Mouse (Mus musculus) embryonic stem cell, embryonic (primary cell): Measurements from ENCODE around the gene Col11a2.

ENCODE experiments used
- CTCF ChIA-PET, 4 experiments: fragments of 300-600 bp in 2 of 4; fragments of 350-600 bp in 2 of 4; sonication (Branson Sonifier 250); formaldehyde crosslinking; loops; one replicate each; lab custom pipeline; 2022; ENCODE audit warnings: inconsistent platforms in 2 of 4; lab: Charles Lee
- POLR2A ChIA-PET, 4 experiments: fragments of 300-600 bp in 2 of 4; fragments of 350-600 bp in 2 of 4; sonication (Branson Sonifier 250); formaldehyde crosslinking; loops; one replicate each; lab custom pipeline; 2022; ENCODE audit warnings: antibody characterized with exemption in 4 of 4, inconsistent platforms in 1 of 4; lab: Charles Lee

The Col11a2 gene

DNA sequence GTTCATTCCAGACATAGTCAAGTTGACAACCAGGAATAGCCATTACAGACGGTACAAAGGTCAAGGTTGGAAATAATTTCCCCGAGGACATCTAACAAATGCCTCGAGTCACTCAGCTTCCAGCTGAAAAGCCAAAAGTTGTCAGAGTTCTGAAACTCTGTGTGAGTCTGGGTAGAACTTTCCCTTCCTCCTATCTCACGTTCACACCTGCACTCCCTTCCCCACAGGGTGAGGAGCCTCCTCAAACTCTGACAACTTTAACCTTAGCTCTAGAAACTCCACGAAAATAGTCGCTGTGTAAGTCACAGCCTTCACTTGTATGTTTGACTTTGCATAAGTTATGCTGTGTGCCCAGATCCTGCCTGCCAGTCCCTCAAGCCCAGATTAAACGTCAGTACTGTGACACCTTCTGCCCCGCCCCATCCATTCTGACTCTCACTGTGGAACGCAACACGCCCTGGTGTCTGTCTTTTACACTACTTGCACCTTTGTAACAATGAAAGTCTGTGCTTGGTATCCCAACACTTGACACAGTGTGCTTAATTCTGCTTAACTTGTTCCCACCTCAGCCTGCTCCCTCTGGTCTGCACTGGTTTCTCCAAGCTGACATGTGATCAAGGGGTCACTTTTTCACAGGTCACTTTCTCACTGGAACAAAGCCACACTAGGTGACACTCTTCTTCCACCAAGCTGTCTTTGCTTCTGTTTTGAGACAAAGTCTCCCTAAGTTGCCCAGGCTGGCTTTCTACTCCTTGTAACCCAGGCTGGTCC lies 59.7 kb downstream of the Col11a2 start:
- ChIA-PET CTCF (interaction anchor here in 2 of 4 experiments (0.6 to 1.5 kb wide), 5 partner anchors 10 to 147 kb away, joined by 3 to 5 read pairs (median 3); no protein-coding TSS in a partner anchor), POLR2A (interaction anchor here in 3 of 4 experiments (0.6 to 15.6 kb wide), 9 partner anchors 10 to 36 kb away, joined by 3 to 503 read pairs (median 5); partner anchors contain the start of gene H2-DMa (in 2 of the 3))

DNA sequence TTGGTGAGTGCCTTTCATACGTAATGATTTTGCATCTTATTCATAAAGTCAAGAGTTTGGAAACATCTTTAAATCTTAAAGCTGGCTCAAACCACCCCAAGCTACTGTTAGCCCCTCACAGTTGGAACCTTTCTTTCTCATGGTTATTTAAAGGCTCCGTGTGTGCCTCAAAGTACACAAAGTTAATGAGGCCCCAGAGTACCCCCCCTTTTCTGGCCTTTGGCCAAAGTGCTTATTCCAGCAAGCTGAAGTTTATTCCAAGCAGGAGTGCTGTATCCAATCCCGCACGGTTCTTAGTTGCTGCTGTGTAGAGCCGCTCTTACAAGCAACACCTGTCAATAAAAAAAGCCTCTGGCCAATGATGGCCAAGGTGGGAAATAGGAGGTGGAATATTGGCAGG lies 60.3 kb downstream of the Col11a2 start:
- POLR2A ChIA-PET: interaction anchor here in 3 of 4 experiments (0.6 to 15.6 kb wide), 9 partner anchors 9 to 36 kb away, joined by 3 to 503 read pairs (median 5); partner anchors contain the start of gene H2-DMa (in 2 of the 3)
- CTCF ChIA-PET: interaction anchor here in 2 of 4 experiments (0.6 to 1.5 kb wide), 3 partner anchors 9 to 36 kb away, joined by 3 to 5 read pairs (median 4); no protein-coding TSS in a partner anchor

DNA sequence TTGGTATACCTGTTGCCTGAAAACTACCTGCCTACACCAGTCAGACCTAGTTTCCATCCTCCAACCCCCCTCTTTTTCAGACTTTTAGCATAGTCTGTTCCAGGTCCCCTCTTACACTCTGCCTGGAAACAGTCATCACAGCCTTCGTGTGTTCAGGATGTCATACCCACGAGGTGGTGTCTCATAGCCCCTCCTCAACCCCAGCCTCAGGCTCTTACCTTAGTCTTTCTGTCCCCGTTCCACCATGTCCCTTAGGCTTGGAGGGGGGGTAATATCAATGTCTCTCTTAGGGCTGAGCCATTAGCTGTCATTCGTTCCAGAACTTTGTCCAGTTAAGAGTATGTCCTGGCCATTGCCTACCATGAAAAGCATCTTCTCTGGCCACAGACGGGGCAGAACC lies 61.9 kb downstream of the Col11a2 start:
- CTCF ChIA-PET: interaction anchor here (0.6 to 1.7 kb wide), 75 partner anchors 8 to 1194 kb away, joined by 3 to 24 read pairs (median 4); partner anchors contain the start of genes H2-DMa (in 2 of the 4), H2-Oa (in 2 of the 4), Psmb9 (in 1 of the 4) and Rps18 (in 1 of the 4)
- POLR2A ChIA-PET: interaction anchor here (0.6 to 21.3 kb wide), 29 partner anchors 8 to 1169 kb away, joined by 3 to 604 read pairs (median 5); partner anchors contain the start of genes H2-DMa (in 4 of the 4), Rxrb (in 2 of the 4), Slc39a7 (in 2 of the 4) and H2-Oa (in 1 of the 4)

DNA sequence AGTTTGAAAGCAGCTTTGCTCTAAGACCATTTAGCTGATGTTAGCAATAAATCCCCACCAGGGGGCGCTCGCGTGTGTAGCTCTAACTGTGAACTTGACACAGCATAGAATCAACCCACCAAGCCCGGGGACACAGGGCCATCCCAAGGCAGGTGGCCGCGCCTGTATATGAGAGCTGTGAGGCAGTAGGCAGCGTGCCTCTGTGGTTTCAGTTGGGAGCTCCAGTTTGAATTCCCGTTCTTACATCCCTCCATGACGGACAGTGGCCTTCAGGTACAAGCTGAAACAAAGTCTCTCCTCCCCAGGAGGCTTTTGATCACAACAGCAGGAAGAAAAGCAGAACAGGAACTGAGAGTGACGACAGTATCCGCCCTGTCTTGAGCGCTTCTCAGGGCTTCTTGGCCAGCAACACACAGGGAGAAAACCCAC lies 62.4 kb downstream of the Col11a2 start:
- ChIA-PET CTCF (interaction anchor here (0.5 to 1.7 kb wide), 76 partner anchors 8 to 1194 kb away, joined by 3 to 24 read pairs (median 4); partner anchors contain the start of genes H2-DMa (in 2 of the 4), H2-Oa (in 2 of the 4), Psmb9 (in 1 of the 4) and Rps18 (in 1 of the 4)), POLR2A (interaction anchor here (0.6 to 21.3 kb wide), 29 partner anchors 8 to 1168 kb away, joined by 3 to 604 read pairs (median 5); partner anchors contain the start of genes H2-DMa (in 4 of the 4), Rxrb (in 2 of the 4), Slc39a7 (in 2 of the 4) and H2-Oa (in 1 of the 4))

DNA sequence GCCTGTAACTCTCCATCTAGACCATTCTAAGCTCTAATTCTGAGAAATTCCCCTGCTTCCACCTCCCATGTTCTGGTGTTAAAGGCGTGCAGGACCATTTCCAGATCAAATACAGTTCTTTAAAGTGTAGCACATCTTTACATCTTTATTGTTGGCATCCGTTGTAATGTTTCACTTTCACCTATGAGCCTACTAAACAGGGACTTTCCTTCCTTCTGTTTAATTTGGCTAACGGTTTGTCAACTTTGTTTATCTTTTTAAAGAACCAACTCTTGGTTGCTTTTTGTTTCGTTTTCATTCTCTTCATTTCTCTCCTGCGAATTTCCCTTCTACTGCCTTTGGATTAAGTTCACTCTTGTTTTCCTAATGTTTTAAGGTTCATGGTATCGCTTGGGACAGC lies 63.6 kb downstream of the Col11a2 start:
- ChIA-PET CTCF (interaction anchor here in 1 of 4 experiments (1.0 to 1.1 kb wide), 2 partner anchors 28 to 33 kb away, joined by 3 read pairs; no protein-coding TSS in a partner anchor), POLR2A (interaction anchor here in 3 of 4 experiments (0.7 to 21.3 kb wide), 8 partner anchors 10 to 71 kb away, joined by 3 to 604 read pairs (median 14); partner anchors contain the start of genes H2-DMa (in 3 of the 3), H2-Oa (in 1 of the 3), Rxrb (in 1 of the 3) and Slc39a7 (in 1 of the 3))

DNA sequence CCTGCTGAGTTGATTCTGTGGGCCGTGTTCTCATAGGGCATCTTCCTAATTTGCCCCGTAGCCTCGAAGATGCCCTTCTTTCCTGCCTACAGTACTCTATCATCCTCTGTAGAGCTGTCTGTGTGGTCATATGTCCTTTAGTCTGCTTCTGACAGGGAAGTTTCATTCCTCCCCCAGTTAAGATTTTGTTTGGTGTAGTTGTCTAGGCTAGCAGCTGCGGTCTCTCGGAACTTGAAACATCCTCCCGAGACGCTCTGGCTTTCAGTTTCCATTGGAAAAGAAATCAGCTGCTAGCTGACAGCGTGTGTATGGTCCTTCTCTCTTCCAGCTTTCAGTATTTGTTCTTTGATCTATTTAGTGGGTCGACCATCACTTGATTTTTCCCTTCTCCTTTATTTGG lies 65.6 kb downstream of the Col11a2 start:
- ChIA-PET POLR2A (interaction anchor here in 3 of 4 experiments (1.0 to 21.3 kb wide), 7 partner anchors 10 to 153 kb away, joined by 3 to 604 read pairs (median 103); partner anchors contain the start of genes H2-DMa (in 3 of the 3), B3galt4 (in 1 of the 3) and H2-Oa (in 1 of the 3)), CTCF (interaction anchor here in 2 of 4 experiments (0.7 to 2.1 kb wide), 3 partner anchors 8 to 66 kb away, joined by 3 to 10 read pairs (median 4); no protein-coding TSS in a partner anchor)

DNA sequence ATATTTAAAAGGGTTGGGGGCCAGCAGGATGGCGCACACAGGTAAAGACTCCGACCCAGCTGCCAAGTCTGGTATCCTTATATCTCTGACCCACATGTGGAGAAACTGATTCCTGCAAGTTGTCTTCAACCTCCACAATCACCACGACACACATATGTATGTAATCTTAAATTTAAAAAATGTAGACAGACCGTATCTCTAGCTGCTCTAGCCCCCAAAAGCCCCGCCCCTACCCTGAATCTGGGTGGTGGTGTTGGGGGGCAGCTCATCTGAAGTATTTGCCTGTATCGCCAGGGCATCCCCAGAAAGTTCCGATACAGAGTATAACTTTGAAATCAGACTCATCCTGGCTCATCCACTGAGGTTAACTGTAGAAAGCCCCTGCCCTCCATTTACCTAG lies 67.3 kb downstream of the Col11a2 start:
- ChIA-PET CTCF (interaction anchor here (0.7 to 2.1 kb wide), 13 partner anchors 10 to 129 kb away, joined by 3 to 10 read pairs (median 4); no protein-coding TSS in a partner anchor), POLR2A (interaction anchor here (0.6 to 21.3 kb wide), 15 partner anchors 9 to 853 kb away, joined by 3 to 604 read pairs (median 5); partner anchors contain the start of genes H2-DMa (in 4 of the 4), H2-Oa (in 2 of the 4), Brd2 (in 1 of the 4) and Col11a2 (in 1 of the 4))

DNA sequence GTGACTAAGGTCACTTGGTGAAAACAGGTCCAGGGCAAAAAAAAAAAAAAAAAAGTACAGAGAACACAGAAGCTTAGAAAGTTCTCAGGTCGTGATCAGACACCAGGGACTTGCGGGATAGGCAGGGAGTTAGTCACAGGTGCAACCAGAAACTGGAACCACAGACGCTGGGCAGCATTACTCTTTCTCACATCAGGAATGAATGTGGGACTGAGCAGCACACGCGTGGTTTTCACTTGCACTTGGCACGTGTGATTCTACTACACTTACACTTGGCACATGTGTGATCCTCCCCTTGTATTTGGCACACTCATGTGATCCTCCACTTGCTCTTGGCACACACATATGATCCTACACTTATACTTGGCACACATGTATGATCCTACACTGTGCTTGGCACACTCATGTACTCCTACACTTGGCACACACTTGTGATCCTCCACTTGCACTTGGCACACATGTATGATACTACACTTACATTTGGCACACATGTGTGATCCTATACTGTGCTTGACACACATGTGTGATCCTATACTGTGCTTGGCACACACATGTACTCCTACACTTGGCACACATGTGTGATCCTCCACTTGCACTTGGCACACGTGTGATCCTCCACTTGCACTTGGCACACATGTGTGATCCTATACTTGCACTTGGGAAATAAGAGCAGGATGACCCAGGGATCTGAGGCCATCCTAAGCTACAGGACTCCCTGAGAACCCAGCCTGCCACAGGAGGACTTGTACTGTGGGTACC lies 68.1 kb downstream of the Col11a2 start:
- ChIA-PET CTCF (interaction anchor here (0.6 to 2.1 kb wide), 11 partner anchors 11 to 128 kb away, joined by 3 to 10 read pairs (median 4); no protein-coding TSS in a partner anchor), POLR2A (interaction anchor here (0.6 to 21.3 kb wide), 20 partner anchors 8 to 852 kb away, joined by 3 to 604 read pairs (median 4); partner anchors contain the start of genes H2-DMa (in 4 of the 4), Brd2 (in 2 of the 4), H2-Oa (in 2 of the 4) and B3galt4 (in 1 of the 4))

DNA sequence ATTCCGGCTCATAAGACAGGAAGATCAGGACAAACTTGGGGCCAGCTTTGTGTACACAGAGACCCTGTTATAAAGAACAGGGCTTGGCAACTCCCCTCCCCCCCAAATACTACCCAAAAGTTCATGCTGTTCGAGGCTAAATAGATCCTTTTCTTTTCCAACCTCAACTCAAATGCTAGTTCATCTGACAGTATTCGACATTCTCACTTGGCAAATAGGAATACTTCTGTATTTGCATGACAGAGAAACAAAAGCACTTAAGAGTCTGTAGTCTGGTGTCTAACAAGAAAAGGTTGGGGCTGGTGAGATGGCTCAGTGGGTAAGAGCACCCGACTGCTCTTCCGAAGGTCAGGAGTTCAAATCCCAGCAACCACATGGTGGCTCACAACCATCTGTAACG lies 69.2 kb downstream of the Col11a2 start:
- CTCF ChIA-PET: interaction anchor here (0.5 to 2.1 kb wide), 8 partner anchors 9 to 193 kb away, joined by 3 to 15 read pairs (median 4); partner anchors contain the start of genes Tapbp (in 1 of the 4) and Zbtb22 (in 1 of the 4)
- POLR2A ChIA-PET: interaction anchor here (0.6 to 21.3 kb wide), 16 partner anchors 7 to 351 kb away, joined by 3 to 604 read pairs (median 7); partner anchors contain the start of genes H2-DMa (in 4 of the 4), Brd2 (in 2 of the 4) and H2-Oa (in 1 of the 4)

DNA sequence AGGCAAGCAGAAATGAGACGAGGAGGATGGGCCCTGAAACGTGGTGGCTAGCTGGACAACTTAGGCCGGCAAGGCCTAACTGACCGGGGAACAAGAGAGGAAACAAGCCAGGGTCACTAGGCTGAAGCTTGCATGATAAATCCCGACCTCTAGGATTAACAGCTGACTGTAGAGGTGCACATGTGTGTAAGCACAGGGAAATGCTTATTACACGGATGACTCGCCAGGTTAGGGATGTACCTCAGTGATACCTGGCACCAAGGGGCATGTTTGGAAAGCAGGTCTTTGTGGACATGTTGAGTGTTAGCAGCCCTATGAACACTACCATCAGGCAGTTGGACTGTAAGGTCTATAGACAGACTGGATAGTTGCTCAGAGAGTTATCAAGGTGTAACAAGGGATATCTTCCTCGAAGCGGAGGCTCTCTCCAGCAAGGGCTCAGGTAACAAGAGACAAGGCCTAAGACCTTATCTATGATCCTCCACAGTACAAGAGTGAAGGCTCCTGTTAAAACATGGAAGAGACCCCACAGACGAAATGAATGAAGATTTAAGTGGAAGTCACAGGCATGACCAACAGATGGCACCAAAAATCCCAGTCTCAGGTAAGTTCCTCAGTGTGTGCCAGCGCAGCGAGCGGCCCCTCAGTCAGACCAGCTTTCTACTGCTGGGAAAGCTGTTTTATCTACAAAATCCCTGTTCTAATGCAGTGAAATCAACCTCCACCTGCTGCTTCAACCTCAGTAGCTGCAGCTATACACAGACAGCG lies 70.0 kb downstream of the Col11a2 start:
- ChIA-PET CTCF (interaction anchor here in 3 of 4 experiments (0.5 to 3.6 kb wide), 13 partner anchors 8 to 61 kb away, joined by 3 to 18 read pairs (median 4); no protein-coding TSS in a partner anchor), POLR2A (interaction anchor here (0.6 to 21.3 kb wide), 29 partner anchors 3 to 520 kb away, joined by 3 to 604 read pairs (median 6); partner anchors contain the start of genes H2-DMa (in 4 of the 4), Rxrb (in 3 of the 4), Slc39a7 (in 3 of the 4) and Brd2 (in 2 of the 4))

DNA sequence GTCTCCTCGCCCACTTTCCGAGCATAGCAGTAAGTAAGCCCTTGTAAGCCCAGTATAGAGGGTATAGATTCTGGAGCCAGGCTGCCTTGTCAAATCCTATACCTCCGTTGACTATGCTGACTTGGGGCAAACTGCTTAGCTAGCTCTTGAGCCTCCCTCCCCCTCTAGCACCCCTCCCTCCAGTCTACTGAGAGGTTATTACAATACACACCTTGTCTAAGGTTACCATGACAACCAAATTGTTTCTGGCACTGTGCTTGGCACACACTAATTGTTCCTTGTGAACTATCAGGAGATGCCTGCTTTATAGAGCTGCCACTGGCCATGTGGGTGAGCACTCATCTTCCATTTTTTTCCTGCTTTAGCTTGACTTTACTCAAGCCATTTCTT lies 70.6 kb downstream of the Col11a2 start:
- POLR2A ChIA-PET: interaction anchor here (0.6 to 21.3 kb wide), 27 partner anchors 4 to 475 kb away, joined by 3 to 604 read pairs (median 6); partner anchors contain the start of genes H2-DMa (in 4 of the 4), Rxrb (in 3 of the 4), Slc39a7 (in 3 of the 4) and Brd2 (in 2 of the 4)
- CTCF ChIA-PET: interaction anchor here in 3 of 4 experiments (0.7 to 3.6 kb wide), 13 partner anchors 8 to 61 kb away, joined by 3 to 18 read pairs (median 4); partner anchors contain the start of gene H2-DMa (in 1 of the 3)

DNA sequence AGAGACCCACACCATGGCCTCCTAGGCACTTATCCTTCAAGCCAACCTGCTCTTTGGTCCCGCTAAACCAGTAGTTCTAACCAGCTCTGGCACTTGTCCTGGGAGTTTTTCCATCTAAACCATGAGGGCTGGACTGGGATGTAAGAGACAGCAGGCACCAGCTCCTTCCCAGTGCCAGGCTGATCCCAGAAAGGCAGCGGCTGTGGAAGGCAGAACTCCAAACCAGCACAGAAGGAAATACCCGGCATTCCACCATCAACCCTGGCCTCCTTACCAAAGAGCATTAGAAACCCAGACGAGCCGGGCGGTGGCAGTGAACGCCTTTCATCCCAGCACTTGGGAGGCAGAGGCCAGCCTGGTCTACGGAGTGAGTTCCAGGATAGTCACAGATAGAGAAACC lies 71.1 kb downstream of the Col11a2 start:
- ChIA-PET CTCF (interaction anchor here in 3 of 4 experiments (0.6 to 3.6 kb wide), 11 partner anchors 8 to 278 kb away, joined by 3 to 18 read pairs (median 4); partner anchors contain the start of gene H2-DMa (in 1 of the 3)), POLR2A (interaction anchor here (0.7 to 21.3 kb wide), 27 partner anchors 4 to 157 kb away, joined by 3 to 604 read pairs (median 7); partner anchors contain the start of genes H2-DMa (in 4 of the 4), Rxrb (in 3 of the 4), Slc39a7 (in 3 of the 4) and Brd2 (in 2 of the 4))

DNA sequence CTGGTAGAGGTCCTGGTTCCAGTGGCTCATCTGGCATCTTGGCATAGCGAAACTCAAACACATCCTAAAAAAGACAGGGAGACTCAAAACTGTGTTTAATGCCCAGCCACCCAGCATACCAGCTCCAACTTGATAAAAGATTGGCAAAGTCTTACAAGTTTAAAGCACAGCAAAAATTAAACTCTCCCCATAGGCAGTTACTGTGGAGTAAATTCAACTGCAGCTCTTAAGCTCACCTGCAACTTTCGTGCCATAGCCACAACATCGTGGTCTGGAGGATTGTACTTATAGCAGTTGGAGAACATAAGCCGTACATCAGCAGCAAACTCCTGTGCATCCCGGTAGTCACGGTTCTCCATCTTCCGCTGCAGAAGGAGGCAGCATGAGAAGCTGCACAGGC lies 74.9 kb downstream of the Col11a2 start:
- ChIA-PET POLR2A (interaction anchor here in 3 of 4 experiments (1.1 to 21.3 kb wide), 16 partner anchors 8 to 159 kb away, joined by 3 to 604 read pairs (median 62); partner anchors contain the start of genes Brd2 (in 2 of the 3), H2-Oa (in 2 of the 3), Rxrb (in 2 of the 3) and Slc39a7 (in 2 of the 3)), CTCF (interaction anchor here in 2 of 4 experiments (1.8 to 2.1 kb wide), 2 partner anchors 13 to 21 kb away, joined by 4 to 9 read pairs; no protein-coding TSS in a partner anchor)
